Mouse (Mus musculus) liver, embryonic 11.5 days (tissue): Measurements from ENCODE around the gene Jdp2. TPM values are rescaled to one million over a fixed set of nuclear protein-coding genes. Genes with fewer than 3 reads are reported as not detected.
"Not testable (repeated sequence)": the region's sequence is repeated elsewhere in the genome, so short reads cannot be mapped to it uniquely, and the experiment has no call there.

Experiments
- ATAC-seq: fragments of 200-750 bp; cut with Nextera tagmentation; replicated peaks from 2 replicates; pipeline ENCODE4 v1.8.0; 2017; ENCODE audit warnings: moderate number of reproducible peaks, mild to moderate bottlenecking, moderate TSS enrichment, moderate library complexity; ENCODE audit not compliant: low FRiP score
- DNase-seq: peaks from one replicate; pipeline ENCODE4 v3.0.0-alpha.2; 2017; ENCODE audit warnings: low spot score
- H3K27ac ChIP-seq: fragments of 300-500 bp; sonication (generic); 2 replicates; pipeline ENCODE4 v1.5.1; 2014; ENCODE audit warnings: mild to moderate bottlenecking, low read depth, low read length, control low read depth
- H3K27me3 ChIP-seq: fragments of 300-500 bp; sonication (generic); replicated peaks from 2 replicates; pipeline ENCODE4 v1.6.1; 2014; ENCODE audit warnings: low read length, mixed read lengths; ENCODE audit not compliant: control insufficient read depth, insufficient read depth
- H3K36me3 ChIP-seq: fragments of 300-500 bp; sonication (generic); 2 replicates; pipeline ENCODE4 v1.6.1; 2014; ENCODE audit warnings: mild to moderate bottlenecking, low read length, moderate library complexity, mixed read lengths; ENCODE audit not compliant: control insufficient read depth, insufficient read depth
- H3K4me1 ChIP-seq: fragments of 300-500 bp; sonication (generic); replicated peaks from 2 replicates; pipeline ENCODE4 v1.6.1; 2014; ENCODE audit warnings: low read length, mixed read lengths; ENCODE audit not compliant: control insufficient read depth, insufficient read depth
- H3K4me2 ChIP-seq: fragments of 300-500 bp; sonication (generic); 2 replicates; pipeline ENCODE4 v1.6.1; 2014; ENCODE audit warnings: mild to moderate bottlenecking, control low read depth, moderate library complexity
- H3K4me3 ChIP-seq: fragments of 300-500 bp; sonication (generic); 2 replicates; pipeline ENCODE4 v1.5.1; 2014; ENCODE audit warnings: low read depth, low read length, control low read depth
- H3K9ac ChIP-seq: fragments of 300-500 bp; sonication (generic); 2 replicates; pipeline ENCODE4 v1.6.1; 2014; ENCODE audit warnings: low read depth, low read length, control low read depth
- H3K9me3 ChIP-seq: fragments of 300-500 bp; sonication (generic); 2 replicates; pipeline ENCODE4 v1.6.1; 2016; ENCODE audit warnings: low read length, inconsistent platforms, mixed read lengths; ENCODE audit not compliant: control insufficient read depth
- WGBS: fragments of 180-500 bp; shearing (Covaris S2); extraction: QIAGEN DNeasy Blood & Tissue Kit; methylation state at CpG from one replicate; pipeline ENCODE4 v1.1.7; 2014; 5-methylcytosine and 5-hydroxymethylcytosine counted together
- polyA plus RNA-seq: library from polyadenylated mRNA; unstranded; fragments of >200 nt; fragmentation: Nextera tagmentation; extraction: Ambion mirVana; gene quantifications from 2 replicates; pipeline ENCODE4 v1.2.1, GENCODE M21; 2014

Jdp2 gene
- polyA plus RNA-seq, 1 experiment from 2014 or later: 0.59 TPM

- ATAC-seq: no peak
- no peaks in the 10 kb centered on the region for H3K9me3 ChIP-seq
- DNase-seq: no peak
- H3K36me3 ChIP-seq: no peaks in the 10 kb centered on the region
- H3K27ac ChIP-seq: no peak overlapping the region
- H3K4me2 ChIP-seq: no peak overlapping the region
- WGBS: 71% methylated on average over 1 of the region's 1 CpGs
- H3K9ac ChIP-seq: no peak overlapping the region
- H3K27me3 ChIP-seq: no peaks in the 10 kb centered on the region
- H3K4me1 ChIP-seq: no peaks in the 10 kb centered on the region
- H3K4me3 ChIP-seq: no peak overlapping the region
These were observed 49.1 kb downstream of the Jdp2 start for GRCm38 (mm10) chr12:85647955-85648354.

GRCm38 (mm10) chr12:85659319-85659718 lies 60.5 kb downstream of the Jdp2 start:
- ATAC-seq (no peak), DNase-seq (no peak)
- H3K27ac ChIP-seq: no peak overlapping the region
- H3K9me3 ChIP-seq: no peaks in the 10 kb centered on the region
- H3K4me3 ChIP-seq: no peak overlapping the region
- H3K4me1 ChIP-seq: no peaks in the 10 kb centered on the region
- no peak overlapping the region for H3K9ac ChIP-seq
- WGBS: 30% methylated on average over 2 of the region's 2 CpGs
- no peaks in the 10 kb centered on the region for H3K36me3 ChIP-seq
- H3K27me3 ChIP-seq: no peaks in the 10 kb centered on the region
- no peak overlapping the region for H3K4me2 ChIP-seq

- ATAC-seq (no peak), DNase-seq (no peak)
- H3K4me3 ChIP-seq: no peak overlapping the region
- no peak overlapping the region for H3K9ac ChIP-seq
- no peaks in the 10 kb centered on the region for H3K27me3 ChIP-seq
- H3K9me3 ChIP-seq: no peaks in the 10 kb centered on the region
- 80% methylated on average over 12 of the region's 12 CpGs for WGBS
- H3K27ac ChIP-seq: no peak overlapping the region
- no peaks in the 10 kb centered on the region for H3K4me1 ChIP-seq
- H3K36me3 ChIP-seq: no peaks in the 10 kb centered on the region
- no peak overlapping the region for H3K4me2 ChIP-seq
These were observed 62.0 kb downstream of the Jdp2 start for GRCm38 (mm10) chr12:85660855-85661254.

GRCm38 (mm10) chr12:85662232-85662631 lies 63.4 kb downstream of the Jdp2 start:
- not testable (repeated sequence) for DNase-seq, H3K27me3 ChIP-seq, H3K36me3 ChIP-seq, ATAC-seq, H3K9me3 ChIP-seq, H3K9ac ChIP-seq, H3K4me3 ChIP-seq, H3K4me1 ChIP-seq, H3K4me2 ChIP-seq, H3K27ac ChIP-seq
- WGBS: 85% methylated on average over 8 of the region's 8 CpGs

- no peak overlapping the region for H3K9ac ChIP-seq
- peak; percentile 56 for DNase-seq
- 13% methylated on average over 9 of the region's 9 CpGs for WGBS
These were observed 64.1 kb downstream of the Jdp2 start for GRCm38 (mm10) chr12:85662896-85663295.

GRCm38 (mm10) chr12:85666112-85666511 lies 67.3 kb downstream of the Jdp2 start:
- H3K36me3 ChIP-seq: no peaks in the 10 kb centered on the region
- no peak overlapping the region for H3K4me3 ChIP-seq
- ATAC-seq (no peak), DNase-seq (no peak)
- no peak overlapping the region for H3K4me2 ChIP-seq
- H3K4me1 ChIP-seq: no peaks in the 10 kb centered on the region
- WGBS: 71% methylated on average over 8 of the region's 8 CpGs
- no peaks in the 10 kb centered on the region for H3K9me3 ChIP-seq
- H3K27me3 ChIP-seq: no peaks in the 10 kb centered on the region
- no peak overlapping the region for H3K9ac ChIP-seq
- H3K27ac ChIP-seq: no peak overlapping the region

More at GRCm38 (mm10) chr12:85662896-85663295, 64.1 kb downstream of the Jdp2 start:
- Histone ChIP-seq H3K36me3 (no peaks in the 10 kb centered on the region), H3K9me3 (no peaks in the 10 kb centered on the region), H3K4me2 (no peak overlapping the region; the same call in 1 of the 2 replicates), H3K27ac (no peak overlapping the region), H3K27me3 (no peaks in the 10 kb centered on the region), H3K4me3 (no peak overlapping the region), H3K4me1 (no peaks in the 10 kb centered on the region)
- no peak for ATAC-seq

- 82% methylated on average over 7 of the region's 7 CpGs for WGBS
- no peak overlapping the region for H3K4me3 ChIP-seq
- DNase-seq: no peak
- no peak for ATAC-seq
- H3K36me3 ChIP-seq: no peaks in the 10 kb centered on the region
- no peaks in the 10 kb centered on the region for H3K4me1 ChIP-seq
- H3K9ac ChIP-seq: no peak overlapping the region
- H3K4me2 ChIP-seq: no peak overlapping the region
- H3K9me3 ChIP-seq: no peaks in the 10 kb centered on the region
- H3K27ac ChIP-seq: no peak overlapping the region
- H3K27me3 ChIP-seq: no peaks in the 10 kb centered on the region
These were observed 68.2 kb downstream of the Jdp2 start for GRCm38 (mm10) chr12:85667071-85667470.

- no peaks in the 10 kb centered on the region for H3K9me3 ChIP-seq
- no peaks in the 10 kb centered on the region for H3K36me3 ChIP-seq
- H3K4me1 ChIP-seq: no peaks in the 10 kb centered on the region
- ATAC-seq (no peak), DNase-seq (no peak)
- H3K4me2 ChIP-seq: no peak overlapping the region
- H3K27me3 ChIP-seq: no peaks in the 10 kb centered on the region
- no peak overlapping the region for H3K27ac ChIP-seq
- H3K4me3 ChIP-seq: no peak overlapping the region
- H3K9ac ChIP-seq: no peak overlapping the region
- WGBS: 71% methylated on average over 3 of the region's 3 CpGs
These were observed 69.9 kb downstream of the Jdp2 start for GRCm38 (mm10) chr12:85668696-85669095.

GRCm38 (mm10) chr12:85670080-85670479 lies 71.3 kb downstream of the Jdp2 start:
- H3K9ac ChIP-seq: no peak overlapping the region
- no peak overlapping the region for H3K27ac ChIP-seq
- DNase-seq: no peak
- H3K9me3 ChIP-seq: no peaks in the 10 kb centered on the region
- no peaks in the 10 kb centered on the region for H3K36me3 ChIP-seq
- no peak overlapping the region for H3K4me2 ChIP-seq
- H3K27me3 ChIP-seq: no peaks in the 10 kb centered on the region
- no peak overlapping the region for H3K4me3 ChIP-seq
- 43% methylated on average over 3 of the region's 3 CpGs for WGBS
- no peak for ATAC-seq
- H3K4me1 ChIP-seq: no peaks in the 10 kb centered on the region
